Mouse (Mus musculus) forebrain, embryonic 15.5 days (tissue): Measurements from ENCODE around the gene Slc12a1. TPM values are rescaled to one million over a fixed set of nuclear protein-coding genes. Genes with fewer than 3 reads are reported as not detected.

ENCODE experiments used
- ATAC-seq: fragments of 200-750 bp; cut with Nextera tagmentation; replicated peaks from 2 replicates; pipeline ENCODE4 v1.8.0; 2017; ENCODE audit warnings: mild to moderate bottlenecking, moderate TSS enrichment, moderate library complexity
- H3K27ac ChIP-seq: fragments of 300-500 bp; sonication (generic); replicated peaks from 2 replicates; pipeline ENCODE4 v1.5.1; 2015; ENCODE audit warnings: mild to moderate bottlenecking, inconsistent platforms
- H3K27me3 ChIP-seq: fragments of 300-500 bp; sonication (generic); 2 replicates; pipeline ENCODE4 v1.6.1; 2015; ENCODE audit warnings: inconsistent platforms
- H3K36me3 ChIP-seq: fragments of 300-500 bp; sonication (generic); 2 replicates; pipeline ENCODE4 v1.6.1; 2015; ENCODE audit warnings: mild to moderate bottlenecking, inconsistent platforms
- H3K4me1 ChIP-seq: fragments of 300-500 bp; sonication (generic); 2 replicates; pipeline ENCODE4 v1.6.1; 2015; ENCODE audit warnings: inconsistent platforms
- H3K4me2 ChIP-seq: fragments of 300-500 bp; sonication (generic); replicated peaks from 2 replicates; pipeline ENCODE4 v1.6.1; 2015; ENCODE audit warnings: mild to moderate bottlenecking, inconsistent platforms
- H3K4me3 ChIP-seq: fragments of 300-500 bp; sonication (generic); 2 replicates; pipeline ENCODE4 v1.5.1; 2015; ENCODE audit warnings: mild to moderate bottlenecking, inconsistent platforms
- H3K9ac ChIP-seq: fragments of 300-500 bp; sonication (generic); replicated peaks from 2 replicates; pipeline ENCODE4 v1.6.1; 2015; ENCODE audit warnings: mild to moderate bottlenecking, inconsistent platforms
- H3K9me3 ChIP-seq: fragments of 300-500 bp; sonication (generic); 2 replicates; pipeline ENCODE4 v1.6.1; 2016; ENCODE audit warnings: inconsistent platforms
- WGBS: fragments of 180-500 bp; shearing (Covaris S2); methylation state at CpG from one replicate; pipeline ENCODE4 v1.1.7; 2015; ENCODE audit warnings: mixed read lengths; 5-methylcytosine and 5-hydroxymethylcytosine counted together
- polyA plus RNA-seq: library from polyadenylated mRNA; unstranded; fragments of >200 nt; fragmentation: Nextera tagmentation; extraction: Ambion mirVana; gene quantifications from 2 replicates; pipeline ENCODE4 v1.2.1, GENCODE M21; 2015

Slc12a1 gene
- polyA plus RNA-seq, 1 experiment from 2014 or later, result not detected

DNA sequence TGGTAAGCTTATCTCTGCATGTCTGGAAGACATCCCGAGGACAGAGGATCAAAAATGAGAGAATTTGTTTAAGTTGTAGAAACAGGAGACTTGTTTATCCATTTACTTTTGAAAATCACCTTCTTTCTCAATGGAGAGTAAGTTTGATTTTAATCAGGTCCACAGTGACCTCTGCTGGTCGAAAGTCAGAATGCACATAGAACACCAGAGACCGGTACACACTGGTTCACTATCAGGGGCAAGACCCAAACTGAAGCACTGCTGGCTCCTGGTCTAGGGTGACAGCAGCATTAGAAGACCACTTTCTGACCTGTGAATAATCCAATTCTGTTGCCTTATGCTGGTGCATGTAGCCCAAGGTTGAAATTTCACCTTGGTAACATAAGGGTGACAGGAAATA, 62.3 kb downstream of the Slc12a1 start:
- peak; percentile 77 for ATAC-seq
- H3K36me3 ChIP-seq, result no peaks in the 10 kb centered on the region
- no peak overlapping the region for H3K4me3 ChIP-seq
- 0 out of 2 replicates have a peak, but pooled peaks cover 3% of the 10 kb centered on the region for H3K4me1 ChIP-seq
- no peak overlapping the region for H3K4me2 ChIP-seq
- 4% methylated on average over 3 of the region's 3 CpGs for WGBS
- no peaks in the 10 kb centered on the region for H3K27me3 ChIP-seq
- H3K9ac ChIP-seq, result no peak overlapping the region
- no peak overlapping the region for H3K27ac ChIP-seq
- no peaks in the 10 kb centered on the region for H3K9me3 ChIP-seq

DNA sequence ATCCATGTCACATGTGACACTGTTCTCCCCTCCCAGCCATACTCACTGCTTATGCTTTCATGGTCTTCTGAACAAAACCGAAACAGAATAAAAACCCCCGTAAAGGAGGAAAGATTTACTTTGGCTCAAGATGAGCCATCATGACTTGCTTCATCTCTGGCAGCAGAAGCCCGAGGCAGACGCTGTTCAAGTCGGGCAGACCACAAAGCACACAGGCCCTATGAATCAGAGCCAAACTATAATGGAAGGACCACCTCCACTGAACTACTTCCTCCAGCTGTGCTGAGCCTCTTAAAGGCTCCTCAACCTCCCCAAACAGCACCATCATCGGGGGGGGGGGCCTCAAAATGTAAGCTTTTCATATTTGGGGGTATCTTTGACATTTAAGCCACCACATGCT, 65.0 kb downstream of the Slc12a1 start:
- WGBS, result 72% methylated on average over 6 of the region's 6 CpGs
- H3K9me3 ChIP-seq, result no peaks in the 10 kb centered on the region
- no peak overlapping the region for H3K27ac ChIP-seq
- no peak overlapping the region for H3K4me3 ChIP-seq
- H3K9ac ChIP-seq, result no peak overlapping the region
- no peaks in the 10 kb centered on the region for H3K4me1 ChIP-seq
- no peak overlapping the region for H3K4me2 ChIP-seq
- H3K27me3 ChIP-seq, result no peaks in the 10 kb centered on the region
- ATAC-seq, result no peak
- no peaks in the 10 kb centered on the region for H3K36me3 ChIP-seq

DNA sequence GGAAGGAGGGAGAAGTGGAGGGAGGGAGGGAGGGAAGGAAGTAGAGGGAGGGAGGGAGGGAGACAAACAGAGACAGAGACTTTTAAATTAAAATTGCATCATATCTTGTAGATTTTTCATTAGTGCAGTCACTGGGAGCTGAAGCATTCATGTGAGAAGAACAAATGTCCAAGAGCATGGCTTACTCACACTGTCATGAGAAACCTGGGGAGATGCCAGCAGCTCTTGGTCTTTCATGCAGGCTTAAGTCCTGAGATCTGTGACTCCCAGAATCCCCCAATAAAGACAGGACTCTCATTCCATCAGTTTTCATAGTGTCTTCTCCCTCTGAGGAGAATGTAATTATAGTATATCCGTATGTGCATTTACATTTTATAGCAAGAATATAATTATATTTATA, 66.3 kb downstream of the Slc12a1 start:
- no peak overlapping the region for H3K4me2 ChIP-seq
- ATAC-seq, result no peak
- WGBS, result 95% methylated on average over 1 of the region's 1 CpGs
- no peaks in the 10 kb centered on the region for H3K9me3 ChIP-seq
- H3K27me3 ChIP-seq, result no peaks in the 10 kb centered on the region
- H3K9ac ChIP-seq, result no peak overlapping the region
- H3K4me1 ChIP-seq, result no peaks in the 10 kb centered on the region
- H3K27ac ChIP-seq, result no peak overlapping the region
- H3K36me3 ChIP-seq, result no peaks in the 10 kb centered on the region
- no peak overlapping the region for H3K4me3 ChIP-seq

DNA sequence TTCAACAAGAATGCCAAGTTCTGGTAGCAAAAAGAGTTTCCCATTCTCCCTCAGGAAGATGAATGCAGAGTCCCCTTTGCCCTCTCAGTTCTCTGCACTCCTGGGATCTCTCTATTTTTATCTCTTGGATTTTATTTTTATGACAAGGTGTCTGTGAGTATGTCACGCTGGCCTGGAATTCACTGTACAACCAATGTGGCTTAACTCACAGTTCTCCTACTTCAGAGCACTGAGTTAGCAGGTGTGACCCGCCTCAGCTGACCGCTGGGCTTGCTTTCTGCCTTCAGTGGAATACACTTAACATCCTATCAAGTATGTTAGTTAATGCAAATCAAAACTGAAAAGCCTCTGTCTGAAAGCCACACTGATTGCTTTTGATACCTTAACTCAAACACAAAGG, 67.0 kb downstream of the Slc12a1 start:
- Histone ChIP-seq H3K36me3 (no peaks in the 10 kb centered on the region), H3K4me1 (no peaks in the 10 kb centered on the region)
- 62% methylated on average over 3 of the region's 3 CpGs for WGBS

DNA sequence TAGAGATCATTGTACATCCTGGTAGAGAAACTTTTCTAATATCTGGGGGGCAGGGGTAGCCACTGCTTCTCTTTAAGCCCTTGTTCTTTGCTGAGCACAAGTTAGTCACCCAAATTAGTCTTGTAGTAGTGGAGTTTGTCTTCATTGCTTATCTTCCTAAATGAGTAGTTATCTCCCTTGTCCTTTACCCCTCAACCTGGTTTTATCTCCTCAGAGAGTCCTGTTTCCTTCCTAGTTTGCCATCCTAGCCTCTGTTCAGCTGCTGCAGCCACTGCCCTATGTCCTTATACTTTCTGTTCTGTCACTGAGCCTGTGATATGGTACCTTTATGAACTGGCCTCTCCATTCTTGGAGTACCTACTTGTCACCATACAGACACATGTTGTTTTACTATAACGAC, 69.4 kb downstream of the Slc12a1 start:
- Histone ChIP-seq H3K27me3 (no peaks in the 10 kb centered on the region), H3K4me2 (no peak overlapping the region), H3K27ac (no peak overlapping the region), H3K9ac (no peak overlapping the region), H3K9me3 (no peaks in the 10 kb centered on the region), H3K36me3 (no peaks in the 10 kb centered on the region), H3K4me1 (no peaks in the 10 kb centered on the region), H3K4me3 (no peak overlapping the region)
- no peak for ATAC-seq
- WGBS, result 83% methylated on average over 1 of the region's 1 CpGs

More for the DNA sequence above, 67.0 kb downstream of the Slc12a1 start:
- no peaks in the 10 kb centered on the region for H3K9me3 ChIP-seq
- ATAC-seq, result no peak
- H3K4me2 ChIP-seq, result no peak overlapping the region
- H3K27ac ChIP-seq, result no peak overlapping the region; the same call in 1 of the 2 replicates
- H3K4me3 ChIP-seq, result no peak overlapping the region
- H3K27me3 ChIP-seq, result no peaks in the 10 kb centered on the region
- no peak overlapping the region for H3K9ac ChIP-seq

DNA sequence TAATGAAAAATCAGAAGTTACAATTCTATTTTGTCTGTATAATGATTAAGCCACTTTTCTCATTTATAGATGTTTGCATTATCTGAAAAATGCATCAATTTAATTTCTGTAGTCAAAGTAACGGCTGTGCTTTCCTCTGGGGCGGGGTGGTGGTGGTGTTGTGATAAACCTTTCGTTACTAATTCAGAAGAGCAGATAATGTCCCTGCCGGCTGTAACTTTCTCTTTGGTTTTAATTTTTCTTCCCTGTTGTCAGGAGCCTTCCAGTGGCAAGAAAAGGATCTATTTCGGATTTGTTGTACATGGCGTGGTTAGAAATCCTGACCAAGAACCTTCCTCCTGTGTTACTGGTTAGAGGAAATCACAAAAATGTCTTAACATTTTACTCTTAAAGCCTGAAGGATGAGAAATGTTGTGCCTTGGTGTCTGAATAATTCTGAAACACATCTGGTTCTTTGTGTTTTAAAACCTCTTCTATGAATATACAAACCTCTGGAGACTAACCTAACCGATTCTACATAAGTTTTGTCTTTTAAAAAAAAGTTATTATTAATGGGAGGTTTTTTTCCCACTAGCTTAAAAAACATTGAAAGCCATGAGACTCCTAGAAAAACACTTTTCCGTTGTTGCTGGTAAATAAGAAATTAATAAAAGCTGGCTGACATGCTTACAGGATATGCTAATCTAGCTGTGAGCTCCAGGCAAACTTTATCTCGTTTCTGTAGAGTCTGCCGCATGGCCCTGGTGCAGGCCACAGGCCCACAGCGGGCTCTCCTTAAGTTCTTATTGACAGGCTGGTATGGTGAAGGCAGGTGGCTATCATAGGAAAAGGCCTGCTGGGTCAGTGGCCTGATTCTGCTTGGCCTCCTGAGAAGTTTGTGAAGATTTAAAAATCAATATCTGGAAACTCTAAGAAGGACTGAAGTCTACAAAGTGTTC, 76.4 kb downstream of the Slc12a1 start:
- Histone ChIP-seq H3K36me3 (no peaks in the 10 kb centered on the region), H3K9ac (no peak overlapping the region), H3K4me3 (no peak overlapping the region), H3K4me1 (no peaks in the 10 kb centered on the region), H3K27me3 (no peaks in the 10 kb centered on the region), H3K9me3 (no peaks in the 10 kb centered on the region), H3K27ac (no peak overlapping the region), H3K4me2 (no peak overlapping the region)
- 90% methylated on average over 11 of the region's 11 CpGs for WGBS
- ATAC-seq, result no peak

DNA sequence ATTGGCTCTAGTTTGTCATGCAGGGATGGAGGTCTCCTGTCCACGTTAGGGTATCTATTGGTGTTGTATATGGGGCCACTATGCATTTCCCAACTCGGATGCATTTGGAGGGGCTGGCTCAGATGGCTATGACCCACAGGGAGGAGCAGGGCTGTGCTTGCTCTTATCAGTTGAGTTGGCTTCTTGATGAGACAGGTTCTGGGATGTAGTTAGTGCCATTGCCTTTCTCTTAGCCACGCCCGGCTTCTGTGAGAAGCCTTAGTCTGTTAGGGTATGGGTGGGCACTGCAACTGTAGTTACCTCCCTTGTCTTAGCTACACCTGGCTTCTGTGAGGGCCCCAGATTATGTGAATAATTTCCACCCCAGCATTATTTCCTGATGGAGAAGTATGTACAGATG, 79.9 kb downstream of the Slc12a1 start:
- H3K9me3 ChIP-seq, result no peaks in the 10 kb centered on the region
- ATAC-seq, result no peak
- H3K4me1 ChIP-seq, result no peaks in the 10 kb centered on the region
- no peaks in the 10 kb centered on the region for H3K27me3 ChIP-seq
- 87% methylated on average over 4 of the region's 4 CpGs for WGBS
- H3K4me3 ChIP-seq, result no peak overlapping the region
- no peak overlapping the region for H3K27ac ChIP-seq
- no peak overlapping the region for H3K9ac ChIP-seq
- no peak overlapping the region for H3K4me2 ChIP-seq
- no peaks in the 10 kb centered on the region for H3K36me3 ChIP-seq

DNA sequence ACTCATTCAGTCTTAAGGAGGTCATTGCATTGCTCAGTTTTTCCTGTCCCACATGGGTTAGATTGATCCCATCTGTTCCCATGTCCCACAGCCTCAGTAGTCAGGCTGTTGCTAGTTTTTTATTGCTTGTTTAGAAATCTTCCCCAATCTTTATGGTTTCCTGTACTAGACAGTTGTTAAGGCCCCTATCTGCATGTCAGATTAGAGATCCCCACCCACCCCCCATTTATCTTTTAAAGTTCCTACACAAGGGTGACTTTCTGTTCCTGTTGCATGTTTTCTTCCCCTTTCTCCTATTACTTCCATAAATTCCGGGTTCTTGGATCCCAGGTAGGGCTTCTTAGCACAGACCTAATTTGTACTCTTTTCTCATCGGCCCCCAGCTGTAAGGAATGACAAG, 81.2 kb downstream of the Slc12a1 start:
- Histone ChIP-seq H3K27me3 (no peaks in the 10 kb centered on the region), H3K36me3 (no peaks in the 10 kb centered on the region), H3K4me1 (no peaks in the 10 kb centered on the region), H3K4me3 (no peak overlapping the region), H3K4me2 (no peak overlapping the region), H3K27ac (no peak overlapping the region), H3K9ac (no peak overlapping the region), H3K9me3 (no peaks in the 10 kb centered on the region)
- ATAC-seq, result no peak
- 87% methylated on average over 2 of the region's 2 CpGs for WGBS

DNA sequence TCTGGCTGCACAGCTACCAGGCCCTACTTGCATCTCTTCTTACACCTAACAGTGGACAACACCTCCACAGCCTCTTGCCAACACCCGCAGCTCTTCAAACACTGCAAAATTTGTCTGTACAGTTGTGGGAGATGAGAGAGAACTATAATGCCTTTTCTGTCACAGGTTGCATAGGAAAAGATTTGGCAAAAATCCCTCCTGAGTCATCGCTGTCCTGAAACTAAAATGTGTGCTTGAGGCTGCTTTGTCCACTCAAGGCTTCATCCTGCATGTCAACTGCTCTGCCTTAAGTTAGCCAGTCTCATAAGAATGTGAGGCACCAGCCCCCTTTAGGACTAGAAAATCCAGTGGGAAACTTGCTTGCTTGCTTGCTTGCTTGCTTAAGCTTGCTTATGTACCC, 81.7 kb downstream of the Slc12a1 start:
- Histone ChIP-seq H3K4me3 (no peak overlapping the region), H3K9me3 (no peaks in the 10 kb centered on the region), H3K9ac (no peak overlapping the region), H3K36me3 (no peaks in the 10 kb centered on the region), H3K4me2 (no peak overlapping the region), H3K27ac (no peak overlapping the region), H3K27me3 (no peaks in the 10 kb centered on the region), H3K4me1 (no peaks in the 10 kb centered on the region)
- no peak for ATAC-seq
- WGBS, result 93% methylated on average over 2 of the region's 2 CpGs

DNA sequence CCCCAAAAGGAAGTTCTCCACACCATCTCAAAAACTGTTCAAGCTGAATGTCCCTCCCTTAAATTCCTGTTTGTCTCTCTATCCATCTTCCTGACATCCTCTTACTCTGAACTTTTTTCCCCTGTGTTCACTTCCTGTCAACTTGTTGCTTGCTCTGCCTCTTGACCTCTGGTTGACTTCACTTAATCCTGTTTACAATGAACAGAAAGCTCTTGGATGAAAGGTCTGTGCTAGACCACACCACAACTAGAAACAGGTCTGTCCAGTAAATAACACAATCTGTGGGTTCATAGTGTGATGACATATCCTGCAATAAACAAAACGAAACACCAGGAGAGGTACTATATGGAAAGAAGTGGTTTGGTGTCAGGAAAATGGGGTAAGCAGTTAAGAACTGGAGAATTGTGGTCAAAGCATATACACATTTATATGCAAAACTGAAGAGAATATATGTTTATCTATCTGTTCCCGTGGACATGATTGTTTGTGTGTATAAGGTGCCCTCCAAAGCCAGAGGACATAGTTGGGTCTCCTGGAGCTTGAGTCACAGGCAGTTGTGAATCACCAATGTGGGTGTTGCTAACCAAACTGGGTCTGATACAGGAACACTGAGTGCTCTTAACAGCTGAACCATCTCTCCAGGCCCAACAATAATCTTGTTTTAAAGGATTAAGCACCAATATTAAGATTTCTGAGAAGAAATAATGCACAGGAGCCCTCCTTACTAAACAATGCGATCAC, 93.4 kb downstream of the Slc12a1 start:
- H3K4me3 ChIP-seq, result no peak overlapping the region
- no peaks in the 10 kb centered on the region for H3K27me3 ChIP-seq
- WGBS, result 92% methylated on average over 3 of the region's 3 CpGs
- H3K27ac ChIP-seq, result no peak overlapping the region
- no peak overlapping the region for H3K9ac ChIP-seq
- H3K4me2 ChIP-seq, result no peak overlapping the region
- ATAC-seq, result no peak
- no peaks in the 10 kb centered on the region for H3K36me3 ChIP-seq
- H3K4me1 ChIP-seq, result peaks cover 20% of the 10 kb centered on the region
- H3K9me3 ChIP-seq, result no peaks in the 10 kb centered on the region

DNA sequence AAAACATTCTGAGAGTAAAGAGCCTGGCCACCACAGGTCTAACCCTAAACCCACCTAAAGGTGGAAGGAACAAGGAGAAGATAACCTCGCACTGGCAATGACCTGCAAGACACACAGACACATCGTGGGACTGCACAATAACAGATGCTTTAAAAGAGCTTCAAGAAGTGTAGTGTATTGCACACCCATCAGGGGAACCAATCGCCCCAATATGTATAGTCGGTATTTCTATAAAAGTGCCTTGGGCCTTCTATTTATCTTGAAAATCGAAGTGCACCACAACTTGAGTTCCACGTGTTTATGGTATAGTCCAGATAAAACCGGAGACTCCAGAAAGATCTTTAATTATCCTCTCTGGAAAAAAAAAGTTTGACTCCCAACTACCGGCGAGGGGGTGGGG, 94.4 kb downstream of the Slc12a1 start:
- Histone ChIP-seq H3K9me3 (no peaks in the 10 kb centered on the region), H3K4me2 (peak overlapping the region; percentile 69), H3K9ac (peak overlapping the region; percentile 78), H3K27me3 (no peaks in the 10 kb centered on the region), H3K4me1 (peaks cover 20% of the 10 kb centered on the region), H3K27ac (peak overlapping the region; percentile 90; the same call in 1 of the 2 replicates), H3K36me3 (no peaks in the 10 kb centered on the region), H3K4me3 (peak overlapping the region; percentile 73)
- WGBS, result 18% methylated on average over 9 of the region's 9 CpGs
- ATAC-seq, result peak; percentile 7; the same call in 1 of the 2 replicates
